Mouse (Mus musculus): ENCODE results near the gene Pced1a.
"Not testable (repeated sequence)": the region's sequence is repeated elsewhere in the genome, so short reads cannot be mapped to it uniquely, and the experiment has no call there.

The Pced1a gene

DNA sequence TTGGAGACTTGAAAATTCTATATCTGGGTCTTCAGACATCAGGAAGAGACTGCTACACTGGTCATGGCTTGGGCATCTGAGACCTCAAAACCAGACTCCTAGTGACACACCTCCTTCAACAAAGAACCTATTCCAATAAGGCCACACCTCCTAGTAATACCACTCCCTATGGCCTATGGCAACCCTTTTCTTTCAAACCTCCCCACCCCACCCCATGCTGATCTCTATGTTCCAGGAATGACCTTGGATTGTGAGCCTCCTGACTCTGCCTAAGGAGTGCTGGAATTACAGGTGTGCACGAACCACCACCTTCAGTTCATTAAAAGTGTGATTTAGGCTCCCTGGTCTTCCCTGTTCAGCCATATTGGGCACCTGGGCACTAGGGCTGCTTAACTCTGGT lies 24.5 kb downstream of the Pced1a start:
- in situ Hi-C loops (cut with MboI; ENCODE audit: low pct_unique_long_range_greater_than_20kb in 1 of 2, low sequenced_read_pairs in 2 of 2, unreplicated experiment in 1 of 2): no loop called here

GRCm38 (mm10) chr2:130398091-130398490 lies 26.4 kb downstream of the Pced1a start:
- in situ Hi-C loops (cut with MboI; ENCODE audit: low pct_unique_long_range_greater_than_20kb in 1 of 2, low sequenced_read_pairs in 2 of 2, unreplicated experiment in 1 of 2): no loop called here

- in situ Hi-C loops (cut with MboI; ENCODE audit: low pct_unique_long_range_greater_than_20kb in 1 of 2, low sequenced_read_pairs in 2 of 2, unreplicated experiment in 1 of 2): no loop called here
Observed at GRCm38 (mm10) chr2:130397186-130397985, 27.1 kb downstream of the Pced1a start, which contains the start of gene Cpxm1. Gene Cpxm1, minus strand, starts transcription at chr2:130397574.

- in situ Hi-C loops (cut with MboI; ENCODE audit: low pct_unique_long_range_greater_than_20kb in 1 of 2, low sequenced_read_pairs in 2 of 2, unreplicated experiment in 1 of 2): no loop called here
Observed at GRCm38 (mm10) chr2:130395696-130396095, 28.8 kb downstream of the Pced1a start.

DNA sequence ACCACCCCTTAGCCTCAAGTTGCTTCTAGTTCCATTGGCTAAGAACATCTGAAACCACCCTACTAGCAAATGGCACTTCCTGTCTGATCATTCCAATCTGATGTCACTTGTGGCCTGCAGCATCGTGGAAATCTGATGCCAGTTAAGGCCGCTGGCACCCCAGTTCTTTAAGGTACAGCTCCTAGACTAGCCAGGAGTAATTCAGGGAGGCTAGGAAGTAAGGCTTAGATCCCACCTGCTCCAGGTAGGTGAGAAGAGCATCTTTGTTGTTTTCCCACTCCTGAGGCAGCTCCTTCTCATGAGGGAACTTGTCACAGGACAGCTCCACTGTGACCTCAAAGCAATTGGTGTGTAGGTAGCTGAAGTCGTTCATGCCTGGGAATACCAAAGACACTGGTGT lies 31.7 kb downstream of the Pced1a start:
- in situ Hi-C loops (cut with MboI; ENCODE audit: low pct_unique_long_range_greater_than_20kb in 1 of 2, low sequenced_read_pairs in 2 of 2, unreplicated experiment in 1 of 2): no loop called here

DNA sequence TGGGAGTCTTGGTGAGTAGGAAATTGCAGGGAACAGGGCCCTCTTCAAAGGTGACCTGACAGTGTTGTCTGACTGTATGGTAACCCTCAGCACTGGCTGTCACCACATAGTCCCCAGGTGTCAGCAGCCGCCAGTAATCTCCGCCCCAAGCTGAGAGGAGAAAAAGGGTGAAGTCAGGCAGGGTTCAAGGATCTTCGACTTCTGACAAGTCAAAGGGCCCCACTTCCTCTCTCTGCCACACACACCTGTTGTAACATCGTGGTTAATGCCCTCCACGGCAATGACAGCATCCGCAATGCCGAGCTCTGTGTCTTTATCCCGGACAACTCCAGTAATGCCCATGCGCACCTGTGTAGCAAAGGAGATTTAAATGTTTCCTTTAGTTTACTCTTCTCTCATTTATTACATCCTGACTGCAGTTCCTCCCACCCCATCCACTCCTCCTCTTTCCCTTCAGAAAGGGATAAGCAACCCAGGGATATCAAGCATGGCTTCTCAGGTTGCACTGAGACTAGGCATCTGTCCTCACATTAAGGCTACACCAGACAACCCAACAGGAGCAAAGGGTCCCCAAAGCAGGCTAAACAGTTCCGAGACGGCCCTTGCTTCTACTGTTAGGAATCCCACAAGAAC lies 33.4 kb downstream of the Pced1a start:
- in situ Hi-C loops (cut with MboI; ENCODE audit: low pct_unique_long_range_greater_than_20kb in 1 of 2, low sequenced_read_pairs in 2 of 2, unreplicated experiment in 1 of 2): no loop called here

DNA sequence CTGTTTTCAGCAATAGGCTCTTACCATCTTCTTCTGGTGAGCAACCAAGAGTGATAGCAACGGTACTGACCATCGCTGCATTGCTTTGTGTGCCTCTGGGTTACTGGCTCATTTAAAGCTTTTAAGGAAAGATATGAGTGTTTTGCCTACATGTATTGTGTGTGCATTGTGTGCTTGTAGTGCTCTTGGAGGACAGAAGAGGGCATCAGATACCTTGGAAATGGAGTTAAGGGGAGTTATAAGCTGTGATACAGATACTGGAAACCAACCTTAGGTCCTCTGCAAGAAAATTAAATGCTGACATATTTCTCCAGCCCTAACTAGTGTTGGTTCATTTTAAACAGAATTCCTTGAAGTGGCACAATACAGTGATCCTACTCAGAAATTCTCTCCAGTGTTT lies 35.7 kb downstream of the Pced1a start:
- in situ Hi-C loops (cut with MboI; ENCODE audit: low pct_unique_long_range_greater_than_20kb in 1 of 2, low sequenced_read_pairs in 2 of 2, unreplicated experiment in 1 of 2): no loop called here

DNA sequence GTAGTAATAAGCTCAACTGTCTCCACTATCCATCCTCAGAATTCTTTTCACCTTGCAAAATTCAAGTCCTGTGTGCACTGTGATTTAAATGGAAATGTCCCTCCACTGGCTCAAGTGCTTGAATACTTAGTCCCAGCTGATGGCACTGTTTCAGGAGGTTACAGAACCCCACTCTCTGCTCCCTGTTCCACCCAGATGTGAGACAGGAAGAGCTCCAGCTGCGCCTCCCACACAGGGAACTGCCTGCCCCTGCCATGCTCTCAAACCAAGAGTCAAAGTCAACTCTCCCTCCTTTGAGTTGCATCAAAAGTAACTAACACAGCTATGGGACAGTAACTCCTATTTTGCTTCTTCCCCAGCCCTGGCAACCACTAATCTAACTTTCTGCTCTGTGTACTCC lies 38.3 kb downstream of the Pced1a start:
- in situ Hi-C loops (cut with MboI; ENCODE audit: low pct_unique_long_range_greater_than_20kb in 1 of 2, low sequenced_read_pairs in 2 of 2, unreplicated experiment in 1 of 2): no loop called here

GRCm38 (mm10) chr2:130383895-130384294 lies 40.6 kb downstream of the Pced1a start:
- in situ Hi-C loops (cut with MboI; ENCODE audit: low pct_unique_long_range_greater_than_20kb in 1 of 2, low sequenced_read_pairs in 2 of 2, unreplicated experiment in 1 of 2): no loop called here

GRCm38 (mm10) chr2:130383205-130383604 lies 41.3 kb downstream of the Pced1a start:
- in situ Hi-C loops (cut with MboI; ENCODE audit: low pct_unique_long_range_greater_than_20kb in 1 of 2, low sequenced_read_pairs in 2 of 2, unreplicated experiment in 1 of 2): no loop called here

DNA sequence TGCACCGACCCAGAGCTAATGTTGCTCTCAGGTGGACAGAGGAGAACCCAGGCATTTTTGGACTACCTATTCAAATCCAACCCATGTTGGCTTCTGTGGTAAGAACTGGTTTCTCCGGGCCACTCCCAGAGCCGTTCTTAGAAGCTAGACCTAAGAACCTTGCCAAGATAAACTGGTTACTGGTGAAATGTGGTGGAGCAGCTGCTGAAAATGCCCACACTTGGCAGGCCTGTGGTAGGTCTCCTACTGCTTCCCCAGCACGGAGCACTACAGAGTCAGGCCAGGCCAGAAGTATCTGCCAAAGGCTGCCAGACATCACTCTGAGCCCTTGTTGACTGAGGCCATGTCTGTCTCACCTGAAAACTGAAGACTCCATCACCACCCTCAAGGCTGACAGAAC lies 49.5 kb downstream of the Pced1a start:
- in situ Hi-C loops (cut with MboI; ENCODE audit: low pct_unique_long_range_greater_than_20kb in 1 of 2, low sequenced_read_pairs in 2 of 2, unreplicated experiment in 1 of 2): no loop called here

DNA sequence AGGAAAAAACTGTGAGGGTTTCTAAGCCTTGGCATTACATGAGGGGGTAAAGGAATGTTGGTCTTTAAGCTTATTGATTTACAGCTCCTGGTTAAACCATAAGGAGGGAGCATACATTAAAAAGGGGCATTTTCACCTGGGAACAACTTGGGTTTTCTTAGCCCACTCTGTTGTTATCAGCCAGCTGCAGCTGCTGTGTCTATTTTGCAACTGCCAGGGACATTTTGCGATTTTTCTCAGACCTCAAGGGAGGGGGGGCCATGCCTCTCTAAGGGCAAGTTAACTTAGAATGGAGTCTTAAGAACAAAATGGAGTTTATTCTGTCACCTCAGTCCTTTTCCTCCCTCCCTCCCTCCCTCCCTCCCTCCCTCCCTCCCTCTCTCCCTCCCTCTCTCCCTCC lies 51.5 kb downstream of the Pced1a start:
- in situ Hi-C loops (cut with MboI; ENCODE audit: low pct_unique_long_range_greater_than_20kb in 1 of 2, low sequenced_read_pairs in 2 of 2, unreplicated experiment in 1 of 2): not testable (repeated sequence)

DNA sequence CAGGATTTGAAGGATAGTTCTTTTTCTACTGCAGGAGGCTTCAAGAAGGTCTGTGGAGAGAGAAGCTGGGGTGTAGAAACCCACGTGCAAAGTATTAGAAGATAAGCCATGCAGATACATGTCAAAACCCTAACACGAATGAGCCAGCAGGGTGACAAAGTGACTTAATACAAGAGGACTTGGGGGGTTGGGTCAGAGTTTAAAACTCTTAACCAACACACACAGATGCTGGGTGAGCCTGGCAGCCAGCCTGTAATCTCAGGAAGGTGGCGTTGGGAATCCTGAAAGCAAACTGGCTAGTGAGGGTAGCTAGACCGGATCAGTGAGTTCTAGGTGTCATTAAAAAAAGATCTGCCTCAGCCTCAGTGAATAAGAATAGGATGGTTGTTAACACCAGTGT lies 57.1 kb downstream of the Pced1a start:
- in situ Hi-C loops (cut with MboI; ENCODE audit: low pct_unique_long_range_greater_than_20kb in 1 of 2, low sequenced_read_pairs in 2 of 2, unreplicated experiment in 1 of 2): loop anchor here (5.0 to 10.0 kb wide), 2 partner anchors 73 to 80 kb away; partner anchors contain the start of gene Ebf4 (in 1 of the 2)
